Mouse (Mus musculus): Measurements from ENCODE around the gene Myoz1. TPM values are rescaled to one million over a fixed set of nuclear protein-coding genes. Genes with fewer than 3 reads are reported as not detected.
"Not testable (repeated sequence)": the region's sequence is repeated elsewhere in the genome, so short reads cannot be mapped to it uniquely, and the experiment has no call there.

Myoz1 gene
- polyA plus RNA-seq, 1 experiment from 2014 or later = 5.6 TPM

DNA sequence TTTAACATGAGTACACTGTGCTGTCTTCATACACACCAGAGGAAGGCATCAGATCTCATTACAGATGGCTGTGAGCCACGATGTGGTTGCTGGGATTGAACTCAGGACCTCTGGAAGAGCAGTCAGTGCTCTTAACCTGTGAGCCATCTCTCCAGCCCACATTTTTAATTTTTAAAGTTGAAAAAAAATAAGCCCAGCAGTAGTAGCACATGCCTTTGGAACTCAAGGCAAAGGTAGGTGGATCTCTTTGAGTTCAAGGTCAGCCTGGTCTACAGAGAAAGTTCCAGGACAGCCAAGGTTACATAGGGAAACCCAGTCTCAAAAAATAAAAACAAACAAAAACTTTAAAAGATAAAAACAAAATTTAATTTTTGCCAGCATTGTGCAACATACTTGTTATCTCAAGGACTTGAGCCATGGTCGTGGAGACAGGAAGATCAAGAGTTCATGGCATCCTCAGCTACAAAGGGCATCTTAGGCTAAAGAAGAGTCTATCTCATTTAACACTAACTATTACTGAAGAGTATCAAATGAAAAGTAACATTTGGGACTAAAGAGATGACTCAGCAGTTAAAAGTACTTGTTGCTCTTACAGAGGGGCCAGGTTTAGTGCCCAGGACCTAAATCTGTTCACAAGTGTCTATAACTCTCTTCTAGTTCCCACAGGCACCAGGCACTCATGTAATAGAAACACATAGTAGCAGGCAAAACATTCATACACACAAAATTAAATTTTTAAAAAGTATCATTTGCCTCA lies 18.3 kb downstream of the Myoz1 start:
- Histone ChIP-seq H3K36me3 (ENCODE audit: control insufficient read depth, insufficient read depth) (no peaks in the 10 kb centered on the region), H3K4me3 (ENCODE audit: low read depth, low read length) (no peak overlapping the region), H3K4me2 (ENCODE audit: low read depth, low read length) (no peak overlapping the region), H3K27ac (ENCODE audit: low read length) (no peak overlapping the region), H3K9ac (ENCODE audit: low read depth, low read length) (no peak overlapping the region), H3K4me1 (ENCODE audit: control insufficient read depth, low read depth, low read length) (peaks cover 14% of the 10 kb centered on the region), H3K9me3 (replicated peaks; ENCODE audit: control insufficient read depth, low read length) (no peaks in the 10 kb centered on the region), H3K27me3 (ENCODE audit: control insufficient read depth, insufficient read depth, low read depth, low read length) (no peaks in the 10 kb centered on the region)
- no peak for ATAC-seq (ENCODE audit: low read depth)
- WGBS (ENCODE audit: insufficient replicate concordance) = 47% methylated on average over 2 of the region's 2 CpGs

DNA sequence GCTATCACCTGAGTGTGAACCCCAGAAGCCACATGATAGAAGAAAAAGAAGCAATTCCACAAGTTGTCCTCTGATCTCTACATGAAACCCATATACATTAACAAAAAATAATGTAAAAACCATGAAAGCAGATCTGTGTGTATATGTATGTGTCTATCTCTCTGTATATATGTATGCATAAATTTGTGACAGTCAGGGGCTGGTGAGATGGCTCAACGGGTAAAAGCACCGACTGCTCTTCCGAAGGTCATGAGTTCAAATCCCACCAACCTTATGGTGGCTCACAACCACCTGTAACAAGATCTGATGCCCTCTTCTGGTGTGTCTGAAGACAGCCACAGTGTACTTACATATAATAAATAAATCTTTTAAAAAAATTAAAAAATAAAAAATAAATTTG lies 19.4 kb downstream of the Myoz1 start:
- 80% methylated on average over 3 of the region's 3 CpGs for WGBS (ENCODE audit: insufficient replicate concordance)
- H3K27ac ChIP-seq (ENCODE audit: low read length); H3K9me3 ChIP-seq (replicated peaks; ENCODE audit: control insufficient read depth, low read length); ATAC-seq (ENCODE audit: low read depth); H3K4me3 ChIP-seq (ENCODE audit: low read depth, low read length); H3K9ac ChIP-seq (ENCODE audit: low read depth, low read length); H3K36me3 ChIP-seq (ENCODE audit: control insufficient read depth, insufficient read depth); H3K27me3 ChIP-seq (ENCODE audit: control insufficient read depth, insufficient read depth, low read depth, low read length); H3K4me2 ChIP-seq (ENCODE audit: low read depth, low read length): not testable (repeated sequence)
- peaks cover 11% of the 10 kb centered on the region for H3K4me1 ChIP-seq (ENCODE audit: control insufficient read depth, low read depth, low read length)

DNA sequence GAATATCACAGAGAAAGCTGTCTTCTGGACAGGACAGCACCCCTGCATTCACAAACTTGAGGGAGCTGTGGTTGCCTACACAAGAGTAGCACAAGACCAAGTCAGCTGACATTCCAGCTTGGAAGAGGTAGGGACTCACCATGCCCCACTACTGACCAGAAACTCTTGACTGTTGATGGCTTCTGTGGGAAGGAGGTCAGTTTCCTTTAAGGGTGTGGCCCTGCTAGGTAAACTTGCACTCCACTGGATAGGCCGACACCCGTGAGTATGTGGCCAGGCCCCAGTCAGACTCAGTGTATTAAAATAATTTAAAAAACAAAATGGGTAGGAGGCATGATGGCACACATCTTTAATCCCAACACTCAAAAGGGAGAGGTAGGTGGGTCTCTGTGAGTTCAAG lies 20.8 kb downstream of the Myoz1 start:
- 62% methylated on average over 2 of the region's 2 CpGs for WGBS (ENCODE audit: insufficient replicate concordance)

DNA sequence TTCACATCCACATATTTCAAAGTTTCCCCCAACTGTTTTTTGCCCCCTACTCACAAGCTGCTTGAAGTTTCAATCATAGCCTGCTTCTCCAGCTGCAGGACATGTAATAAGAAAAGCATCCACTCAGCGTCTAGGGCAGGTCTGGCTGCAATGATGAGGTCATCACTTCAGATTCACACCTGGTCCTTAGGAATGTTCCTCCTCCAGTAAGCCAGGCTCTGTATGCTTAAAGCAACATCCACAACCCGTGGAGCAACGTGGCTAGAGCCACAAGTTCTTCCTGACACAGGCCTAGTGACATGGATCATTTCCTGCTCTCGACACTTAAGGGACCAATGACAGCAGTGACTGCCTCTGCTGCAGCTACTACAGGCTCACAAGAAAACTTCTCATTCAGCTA lies 25.1 kb downstream of the Myoz1 start:
- no peak overlapping the region for H3K4me3 ChIP-seq (ENCODE audit: low read depth, low read length)
- H3K9ac ChIP-seq (ENCODE audit: low read depth, low read length) = no peak overlapping the region
- H3K9me3 ChIP-seq (replicated peaks; ENCODE audit: control insufficient read depth, low read length) = no peaks in the 10 kb centered on the region
- WGBS (ENCODE audit: insufficient replicate concordance) = 42% methylated on average over 4 of the region's 4 CpGs
- H3K4me2 ChIP-seq (ENCODE audit: low read depth, low read length) = no peak overlapping the region
- ATAC-seq (ENCODE audit: low read depth) = no peak
- no peak overlapping the region for H3K27ac ChIP-seq (ENCODE audit: low read length)
- no peaks in the 10 kb centered on the region for H3K4me1 ChIP-seq (ENCODE audit: control insufficient read depth, low read depth, low read length)
- no peaks in the 10 kb centered on the region for H3K27me3 ChIP-seq (ENCODE audit: control insufficient read depth, insufficient read depth, low read depth, low read length)
- H3K36me3 ChIP-seq (ENCODE audit: control insufficient read depth, insufficient read depth) = no peaks in the 10 kb centered on the region

More for the DNA sequence above, 20.8 kb downstream of the Myoz1 start:
- Histone ChIP-seq H3K36me3 (ENCODE audit: control insufficient read depth, insufficient read depth) (no peaks in the 10 kb centered on the region), H3K9me3 (replicated peaks; ENCODE audit: control insufficient read depth, low read length) (no peaks in the 10 kb centered on the region), H3K4me2 (ENCODE audit: low read depth, low read length) (no peak overlapping the region), H3K9ac (ENCODE audit: low read depth, low read length) (no peak overlapping the region), H3K27ac (ENCODE audit: low read length) (no peak overlapping the region), H3K4me1 (ENCODE audit: control insufficient read depth, low read depth, low read length) (peaks cover 6% of the 10 kb centered on the region), H3K27me3 (ENCODE audit: control insufficient read depth, insufficient read depth, low read depth, low read length) (no peaks in the 10 kb centered on the region), H3K4me3 (ENCODE audit: low read depth, low read length) (no peak overlapping the region)
- no peak for ATAC-seq (ENCODE audit: low read depth)

DNA sequence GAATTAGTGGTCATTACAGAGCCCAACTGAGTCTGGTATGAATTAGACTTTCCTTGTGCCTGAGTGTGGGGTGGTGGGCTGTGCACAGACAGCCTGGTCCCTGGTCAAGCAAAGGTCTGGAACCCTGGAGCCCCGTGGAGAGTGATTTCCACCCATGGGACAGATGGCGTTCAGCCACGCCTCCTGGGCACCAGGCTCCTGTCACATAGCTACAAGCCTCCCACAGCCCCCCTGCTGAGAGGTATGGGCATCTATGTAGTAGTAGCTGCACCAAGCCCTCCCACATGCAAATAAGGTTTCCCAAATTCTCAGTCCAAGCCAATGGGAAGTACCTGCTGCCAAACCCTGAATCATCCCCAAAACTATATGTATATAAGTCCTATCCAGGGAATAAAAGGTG lies 29.4 kb downstream of the Myoz1 start:
- 61% methylated on average over 3 of the region's 3 CpGs for WGBS (ENCODE audit: insufficient replicate concordance)
- Histone ChIP-seq H3K4me3 (ENCODE audit: low read depth, low read length) (no peak overlapping the region), H3K27ac (ENCODE audit: low read length) (no peak overlapping the region), H3K4me2 (ENCODE audit: low read depth, low read length) (no peak overlapping the region), H3K9ac (ENCODE audit: low read depth, low read length) (no peak overlapping the region), H3K4me1 (ENCODE audit: control insufficient read depth, low read depth, low read length) (peaks cover 3% of the 10 kb centered on the region; the same call in 1 of the 2 replicates), H3K27me3 (ENCODE audit: control insufficient read depth, insufficient read depth, low read depth, low read length) (no peaks in the 10 kb centered on the region), H3K36me3 (ENCODE audit: control insufficient read depth, insufficient read depth) (no peaks in the 10 kb centered on the region), H3K9me3 (replicated peaks; ENCODE audit: control insufficient read depth, low read length) (no peaks in the 10 kb centered on the region)
- ATAC-seq (ENCODE audit: low read depth) = no peak

DNA sequence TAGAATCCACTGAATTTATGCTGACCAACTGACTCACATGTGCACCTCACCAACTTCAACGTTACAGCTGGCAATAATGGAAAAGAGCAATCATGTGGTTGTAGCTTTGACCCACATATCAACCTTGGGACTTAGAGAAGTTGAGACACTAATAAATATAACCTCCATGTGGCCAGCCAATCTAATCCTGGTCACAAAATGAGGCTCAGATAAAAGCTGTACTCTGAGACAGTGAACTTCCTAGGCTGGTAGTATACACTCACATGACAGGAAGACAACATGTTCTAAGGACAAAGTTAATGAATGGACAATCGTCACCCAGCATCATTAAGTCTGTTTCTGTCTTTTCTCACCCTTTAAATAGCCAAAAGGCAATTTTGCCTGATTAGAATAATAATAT lies 29.9 kb downstream of the Myoz1 start:
- H3K27ac ChIP-seq (ENCODE audit: low read length) = no peak overlapping the region
- WGBS (ENCODE audit: insufficient replicate concordance) = 58% methylated on average over 2 of the region's 2 CpGs

DNA sequence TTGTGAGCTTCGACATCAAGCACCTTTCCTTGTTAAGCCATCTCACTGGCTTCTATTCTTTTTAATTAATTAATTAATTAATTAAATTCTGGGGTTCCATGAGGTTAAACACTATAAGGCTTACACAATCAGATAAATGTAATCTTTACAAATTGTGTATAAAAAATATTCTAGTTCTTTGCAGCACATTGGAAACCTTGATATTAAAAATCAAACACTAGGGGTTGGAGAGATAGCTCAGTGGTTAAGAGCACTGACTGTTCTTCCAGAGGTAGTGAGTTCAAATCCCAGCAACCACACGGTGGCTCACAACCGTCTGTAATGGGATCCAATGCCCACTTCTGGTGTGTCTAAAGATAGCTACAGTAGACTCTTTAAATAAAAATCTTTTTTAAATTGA lies 33.4 kb downstream of the Myoz1 start:
- Histone ChIP-seq H3K27ac (ENCODE audit: low read length) (no peak overlapping the region), H3K4me1 (ENCODE audit: control insufficient read depth, low read depth, low read length) (peaks cover 3% of the 10 kb centered on the region), H3K9ac (ENCODE audit: low read depth, low read length) (no peak overlapping the region), H3K9me3 (replicated peaks; ENCODE audit: control insufficient read depth, low read length) (no peaks in the 10 kb centered on the region), H3K27me3 (ENCODE audit: control insufficient read depth, insufficient read depth, low read depth, low read length) (no peaks in the 10 kb centered on the region), H3K4me3 (ENCODE audit: low read depth, low read length) (no peak overlapping the region), H3K4me2 (ENCODE audit: low read depth, low read length) (no peak overlapping the region), H3K36me3 (ENCODE audit: control insufficient read depth, insufficient read depth) (no peaks in the 10 kb centered on the region)
- ATAC-seq (ENCODE audit: low read depth) = no peak
- 68% methylated on average over 3 of the region's 3 CpGs for WGBS (ENCODE audit: insufficient replicate concordance)

More for the DNA sequence above, 29.9 kb downstream of the Myoz1 start:
- H3K27me3 ChIP-seq (ENCODE audit: control insufficient read depth, insufficient read depth, low read depth, low read length) = no peaks in the 10 kb centered on the region
- no peaks in the 10 kb centered on the region for H3K9me3 ChIP-seq (replicated peaks; ENCODE audit: control insufficient read depth, low read length)
- H3K4me2 ChIP-seq (ENCODE audit: low read depth, low read length) = no peak overlapping the region
- peaks cover 3% of the 10 kb centered on the region; the same call in 1 of the 2 replicates for H3K4me1 ChIP-seq (ENCODE audit: control insufficient read depth, low read depth, low read length)
- no peak overlapping the region for H3K9ac ChIP-seq (ENCODE audit: low read depth, low read length)
- no peak overlapping the region for H3K4me3 ChIP-seq (ENCODE audit: low read depth, low read length)
- H3K36me3 ChIP-seq (ENCODE audit: control insufficient read depth, insufficient read depth) = no peaks in the 10 kb centered on the region
- ATAC-seq (ENCODE audit: low read depth) = no peak

DNA sequence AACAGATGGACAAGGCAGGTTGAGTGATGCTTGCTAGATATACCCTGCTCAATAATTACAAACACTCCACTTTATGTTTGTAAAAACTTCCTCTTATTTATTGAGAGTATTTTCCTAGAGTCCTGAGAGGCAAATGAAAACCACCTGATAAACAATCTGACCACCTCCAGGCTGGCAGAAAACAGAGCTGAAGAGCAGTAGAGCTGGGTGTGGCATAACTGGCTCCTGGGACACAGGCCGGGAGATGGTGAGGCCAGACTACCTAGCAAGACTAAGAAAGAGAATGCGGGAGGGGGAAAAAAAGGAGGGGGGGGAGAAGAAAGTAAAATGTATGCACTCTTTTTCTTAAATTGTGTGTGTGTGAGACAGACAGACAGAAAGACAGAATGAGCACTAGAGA lies 33.9 kb downstream of the Myoz1 start:
- peaks cover 3% of the 10 kb centered on the region for H3K4me1 ChIP-seq (ENCODE audit: control insufficient read depth, low read depth, low read length)
- ATAC-seq (ENCODE audit: low read depth) = no peak

DNA sequence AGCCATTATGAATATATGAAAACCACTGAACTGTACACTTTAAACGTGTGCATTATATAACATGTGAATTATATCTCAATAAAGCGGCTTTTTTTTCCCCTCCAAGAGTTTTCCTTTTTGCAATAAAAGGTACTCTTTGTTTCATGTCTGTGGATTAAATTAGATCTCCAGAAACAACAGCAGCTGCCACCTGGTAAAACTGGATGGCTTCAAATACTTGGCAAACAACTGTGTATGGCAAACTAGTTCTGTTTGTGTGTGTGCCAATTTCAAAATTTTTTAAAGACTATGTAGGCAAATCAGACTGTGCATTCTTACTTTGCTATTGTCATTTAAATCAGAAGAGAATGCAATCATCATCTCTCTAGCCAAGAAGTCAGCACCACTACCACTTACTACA lies 34.4 kb downstream of the Myoz1 start:
- Histone ChIP-seq H3K4me3 (ENCODE audit: low read depth, low read length) (no peak overlapping the region), H3K27ac (ENCODE audit: low read length) (no peak overlapping the region), H3K27me3 (ENCODE audit: control insufficient read depth, insufficient read depth, low read depth, low read length) (no peaks in the 10 kb centered on the region), H3K9me3 (replicated peaks; ENCODE audit: control insufficient read depth, low read length) (no peaks in the 10 kb centered on the region), H3K4me2 (ENCODE audit: low read depth, low read length) (no peak overlapping the region), H3K9ac (ENCODE audit: low read depth, low read length) (no peak overlapping the region), H3K4me1 (ENCODE audit: control insufficient read depth, low read depth, low read length) (peaks cover 3% of the 10 kb centered on the region), H3K36me3 (ENCODE audit: control insufficient read depth, insufficient read depth) (no peaks in the 10 kb centered on the region)
- no peak for ATAC-seq (ENCODE audit: low read depth)
- WGBS (ENCODE audit: insufficient replicate concordance) = 73% methylated on average over 2 of the region's 2 CpGs

More for the DNA sequence above, 33.9 kb downstream of the Myoz1 start:
- Histone ChIP-seq H3K27me3 (ENCODE audit: control insufficient read depth, insufficient read depth, low read depth, low read length) (no peaks in the 10 kb centered on the region), H3K36me3 (ENCODE audit: control insufficient read depth, insufficient read depth) (no peaks in the 10 kb centered on the region), H3K9me3 (replicated peaks; ENCODE audit: control insufficient read depth, low read length) (no peaks in the 10 kb centered on the region), H3K4me2 (ENCODE audit: low read depth, low read length) (no peak overlapping the region), H3K27ac (ENCODE audit: low read length) (no peak overlapping the region), H3K4me3 (ENCODE audit: low read depth, low read length) (no peak overlapping the region), H3K9ac (ENCODE audit: low read depth, low read length) (no peak overlapping the region)
- 52% methylated on average over 2 of the region's 2 CpGs for WGBS (ENCODE audit: insufficient replicate concordance)

Measured in liver, embryonic 16.5 days (tissue).